Mouse (Mus musculus): ENCODE data around the gene Ogfod2. TPM values are rescaled to one million over a fixed set of nuclear protein-coding genes. Genes with fewer than 3 reads are reported as not detected.

Ogfod2 gene
- total and polyA plus RNA-seq, 2 experiments from 2014 or later = 19.3 to 37.6 TPM

- 37% methylated on average over 5 of the region's 5 CpGs for WGBS
- Histone ChIP-seq H3K9ac (replicated peaks; ENCODE audit: low read depth, low read length) (no peak overlapping the region), H3K27ac (ENCODE audit: low read depth) (no peak overlapping the region), H3K9me3 (replicated peaks; ENCODE audit: control insufficient read depth, low read length) (no peaks in the 10 kb centered on the region), H3K4me3 (ENCODE audit: low read depth, low read length) (no peak overlapping the region), H3K36me3 (replicated peaks; ENCODE audit: control insufficient read depth, insufficient read depth, low read length) (peaks cover 14% of the 10 kb centered on the region; the same call in 1 of the 2 replicates), H3K4me1 (ENCODE audit: control insufficient read depth, insufficient read depth) (peaks cover 16% of the 10 kb centered on the region; the same call in 1 of the 2 replicates), H3K4me2 (ENCODE audit: low read depth, low read length) (no peak overlapping the region), H3K27me3 (ENCODE audit: control insufficient read depth, insufficient read depth, low read length) (no peaks in the 10 kb centered on the region)
- no peak for DNase-seq (ENCODE audit: low spot score)
- TF ChIP-seq EP300 (IDR thresholded peaks at IDR 0.05; ENCODE audit: low read depth) = no peak
- no peak for ATAC-seq (ENCODE audit: insufficient read depth, low read depth)
Observed at GRCm38 (mm10) chr5:124155943-124156342, 43.8 kb downstream of the Ogfod2 start.

DNA sequence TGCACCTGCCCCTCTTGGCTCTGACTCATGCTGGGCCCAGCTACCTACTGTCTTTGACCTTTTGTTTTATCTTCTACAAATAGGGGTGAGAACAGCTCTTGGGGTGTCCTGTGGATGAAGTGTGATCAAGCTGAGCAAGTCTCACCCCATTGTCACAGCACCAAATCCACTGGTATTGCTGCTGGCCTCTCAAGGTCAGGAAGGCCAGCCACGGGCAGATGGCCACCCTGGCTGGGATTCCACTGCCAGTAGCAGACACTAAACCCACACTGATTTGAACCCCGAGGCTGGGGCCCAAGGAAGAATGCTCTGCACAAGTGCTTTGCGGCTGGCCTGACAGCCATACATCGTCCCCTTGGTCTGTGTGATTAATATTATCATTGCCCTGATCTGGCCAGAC is 46.2 kb downstream of the Ogfod2 start:
- 52% methylated on average over 4 of the region's 4 CpGs for WGBS
- H3K4me1 ChIP-seq (ENCODE audit: control insufficient read depth, insufficient read depth) = peaks cover 31% of the 10 kb centered on the region
- peak overlapping the region; percentile 1; the same call in 1 of the 2 replicates for H3K27ac ChIP-seq (ENCODE audit: low read depth)
- H3K9ac ChIP-seq (replicated peaks; ENCODE audit: low read depth, low read length) = no peak overlapping the region
- ATAC-seq (ENCODE audit: insufficient read depth, low read depth) = no peak
- TF ChIP-seq EP300 (IDR thresholded peaks at IDR 0.05; ENCODE audit: low read depth) (no peak), CTCF (IDR thresholded peaks at IDR 0.05; ENCODE audit: low read depth) (no peak)
- H3K27me3 ChIP-seq (ENCODE audit: control insufficient read depth, insufficient read depth, low read length) = no peaks in the 10 kb centered on the region
- no peak for DNase-seq (ENCODE audit: low spot score)
- no peaks in the 10 kb centered on the region for H3K36me3 ChIP-seq (replicated peaks; ENCODE audit: control insufficient read depth, insufficient read depth, low read length)
- H3K4me3 ChIP-seq (ENCODE audit: low read depth, low read length) = no peak overlapping the region
- no peaks in the 10 kb centered on the region for H3K9me3 ChIP-seq (replicated peaks; ENCODE audit: control insufficient read depth, low read length)
- no peak overlapping the region for H3K4me2 ChIP-seq (ENCODE audit: low read depth, low read length)

- H3K4me1 ChIP-seq (ENCODE audit: control insufficient read depth, insufficient read depth) = peaks cover 32% of the 10 kb centered on the region
- TF ChIP-seq EP300 (IDR thresholded peaks at IDR 0.05; ENCODE audit: low read depth) (no peak), CTCF (IDR thresholded peaks at IDR 0.05; ENCODE audit: low read depth) (no peak)
- H3K36me3 ChIP-seq (replicated peaks; ENCODE audit: control insufficient read depth, insufficient read depth, low read length) = no peaks in the 10 kb centered on the region
- no peak overlapping the region for H3K4me3 ChIP-seq (ENCODE audit: low read depth, low read length)
- H3K9me3 ChIP-seq (replicated peaks; ENCODE audit: control insufficient read depth, low read length) = no peaks in the 10 kb centered on the region
- no peak overlapping the region for H3K9ac ChIP-seq (replicated peaks; ENCODE audit: low read depth, low read length)
- no peak overlapping the region for H3K4me2 ChIP-seq (ENCODE audit: low read depth, low read length)
- DNase-seq (ENCODE audit: low spot score) (no peak), ATAC-seq (ENCODE audit: insufficient read depth, low read depth) (no peak)
- H3K27ac ChIP-seq (ENCODE audit: low read depth) = no peak overlapping the region
- no peaks in the 10 kb centered on the region for H3K27me3 ChIP-seq (ENCODE audit: control insufficient read depth, insufficient read depth, low read length)
- WGBS = 52% methylated on average over 7 of the region's 7 CpGs
Observed at GRCm38 (mm10) chr5:124159453-124159852, 47.4 kb downstream of the Ogfod2 start.

GRCm38 (mm10) chr5:124161831-124162230 is 49.7 kb downstream of the Ogfod2 start:
- peak overlapping the region; percentile 60 for H3K27ac ChIP-seq (ENCODE audit: low read depth)
- DNase-seq (ENCODE audit: low spot score) = peak; percentile 69

GRCm38 (mm10) chr5:124162577-124162976 is 50.5 kb downstream of the Ogfod2 start:
- H3K4me1 ChIP-seq (ENCODE audit: control insufficient read depth, insufficient read depth) = peaks cover 54% of the 10 kb centered on the region
- H3K27ac ChIP-seq (ENCODE audit: low read depth) = peak overlapping the region; percentile 60
- TF ChIP-seq EP300 (IDR thresholded peaks at IDR 0.05; ENCODE audit: low read depth) = no peak
- TF ChIP-seq CTCF (IDR thresholded peaks at IDR 0.05; ENCODE audit: low read depth) = peak; percentile 62
- H3K27me3 ChIP-seq (ENCODE audit: control insufficient read depth, insufficient read depth, low read length) = no peaks in the 10 kb centered on the region
- 28% methylated on average over 5 of the region's 5 CpGs for WGBS
- H3K4me2 ChIP-seq (ENCODE audit: low read depth, low read length) = no peak overlapping the region
- peak; percentile 59 for DNase-seq (ENCODE audit: low spot score)
- no peak overlapping the region for H3K9ac ChIP-seq (replicated peaks; ENCODE audit: low read depth, low read length)
- ATAC-seq (ENCODE audit: insufficient read depth, low read depth) = peak; percentile 14; the same call in 1 of the 2 replicates
- no peak overlapping the region for H3K4me3 ChIP-seq (ENCODE audit: low read depth, low read length)
- H3K36me3 ChIP-seq (replicated peaks; ENCODE audit: control insufficient read depth, insufficient read depth, low read length) = no peaks in the 10 kb centered on the region
- H3K9me3 ChIP-seq (replicated peaks; ENCODE audit: control insufficient read depth, low read length) = no peaks in the 10 kb centered on the region

More at GRCm38 (mm10) chr5:124161831-124162230, 49.7 kb downstream of the Ogfod2 start:
- no peak overlapping the region for H3K4me3 ChIP-seq (ENCODE audit: low read depth, low read length)
- peak; percentile 24; the same call in 1 of the 2 replicates for TF ChIP-seq CTCF (IDR thresholded peaks at IDR 0.05; ENCODE audit: low read depth)
- TF ChIP-seq EP300 (IDR thresholded peaks at IDR 0.05; ENCODE audit: low read depth) = no peak
- no peaks in the 10 kb centered on the region for H3K36me3 ChIP-seq (replicated peaks; ENCODE audit: control insufficient read depth, insufficient read depth, low read length)
- ATAC-seq (ENCODE audit: insufficient read depth, low read depth) = peak; percentile 76
- H3K4me1 ChIP-seq (ENCODE audit: control insufficient read depth, insufficient read depth) = peaks cover 48% of the 10 kb centered on the region
- H3K9me3 ChIP-seq (replicated peaks; ENCODE audit: control insufficient read depth, low read length) = no peaks in the 10 kb centered on the region
- H3K9ac ChIP-seq (replicated peaks; ENCODE audit: low read depth, low read length) = no peak overlapping the region
- H3K4me2 ChIP-seq (ENCODE audit: low read depth, low read length) = no peak overlapping the region
- no peaks in the 10 kb centered on the region for H3K27me3 ChIP-seq (ENCODE audit: control insufficient read depth, insufficient read depth, low read length)
- 15% methylated on average over 10 of the region's 10 CpGs for WGBS

GRCm38 (mm10) chr5:124163445-124163844 is 51.3 kb downstream of the Ogfod2 start:
- WGBS = 72% methylated on average over 11 of the region's 11 CpGs
- TF ChIP-seq EP300 (IDR thresholded peaks at IDR 0.05; ENCODE audit: low read depth) (no peak), CTCF (IDR thresholded peaks at IDR 0.05; ENCODE audit: low read depth) (no peak)

More at GRCm38 (mm10) chr5:124163445-124163844, 51.3 kb downstream of the Ogfod2 start:
- Histone ChIP-seq H3K4me3 (ENCODE audit: low read depth, low read length) (no peak overlapping the region), H3K4me1 (ENCODE audit: control insufficient read depth, insufficient read depth) (peaks cover 55% of the 10 kb centered on the region), H3K27me3 (ENCODE audit: control insufficient read depth, insufficient read depth, low read length) (no peaks in the 10 kb centered on the region), H3K9ac (replicated peaks; ENCODE audit: low read depth, low read length) (no peak overlapping the region), H3K36me3 (replicated peaks; ENCODE audit: control insufficient read depth, insufficient read depth, low read length) (no peaks in the 10 kb centered on the region), H3K4me2 (ENCODE audit: low read depth, low read length) (no peak overlapping the region), H3K9me3 (replicated peaks; ENCODE audit: control insufficient read depth, low read length) (no peaks in the 10 kb centered on the region), H3K27ac (ENCODE audit: low read depth) (no peak overlapping the region)
- DNase-seq (ENCODE audit: low spot score) = no peak
- ATAC-seq (ENCODE audit: insufficient read depth, low read depth) = no peak

Other genes starting within 250 kb of the Ogfod2 start
- not detected in 2 replicates for gene Hcar2, start 246.8 kb upstream of the Ogfod2 start, total RNA-seq (2014; rRNA removed; ENCODE audit: low replicate concordance)
- 0.14 TPM in 1 of 2 replicates, not detected in the other for gene Hcar2, start 246.8 kb upstream of the Ogfod2 start, polyA plus RNA-seq (2015; fragmentation: Nextera tagmentation; extraction: Ambion mirVana)
- 5.3 TPM in 1 of 2 replicates, not detected in the other for gene Hcar1, start 232.3 kb upstream of the Ogfod2 start, total RNA-seq (2014; rRNA removed; ENCODE audit: low replicate concordance)
- 0.18 and 0.19 TPM in 2 replicates for gene Hcar1, start 232.3 kb upstream of the Ogfod2 start, polyA plus RNA-seq (2015; fragmentation: Nextera tagmentation; extraction: Ambion mirVana)
- gene Denr, start 205.1 kb upstream of the Ogfod2 start, total RNA-seq (2014; rRNA removed; ENCODE audit: low replicate concordance) = 5.4 and 5.9 TPM in 2 replicates
- 110 and 112 TPM in 2 replicates for gene Denr, start 205.1 kb upstream of the Ogfod2 start, polyA plus RNA-seq (2015; fragmentation: Nextera tagmentation; extraction: Ambion mirVana)
- not detected in 2 replicates for gene Gm43518, start 184.9 kb upstream of the Ogfod2 start, total RNA-seq (2014; rRNA removed; ENCODE audit: low replicate concordance)
- gene Gm43518, start 184.9 kb upstream of the Ogfod2 start, polyA plus RNA-seq (2015; fragmentation: Nextera tagmentation; extraction: Ambion mirVana) = 1.6 and 1.8 TPM in 2 replicates
- 2.0 and 11.5 TPM in 2 replicates for gene Ccdc62, start 181.6 kb upstream of the Ogfod2 start, total RNA-seq (2014; rRNA removed; ENCODE audit: low replicate concordance)
- gene Ccdc62, start 181.6 kb upstream of the Ogfod2 start, polyA plus RNA-seq (2015; fragmentation: Nextera tagmentation; extraction: Ambion mirVana) = 5.8 and 7.0 TPM in 2 replicates
- gene Hip1r, start 138.7 kb upstream of the Ogfod2 start, total RNA-seq (2014; rRNA removed; ENCODE audit: low replicate concordance) = 16.3 and 29.2 TPM in 2 replicates
- 9.3 and 11.9 TPM in 2 replicates for gene Hip1r, start 138.7 kb upstream of the Ogfod2 start, polyA plus RNA-seq (2015; fragmentation: Nextera tagmentation; extraction: Ambion mirVana)
- gene Vps37b, start 80.0 kb upstream of the Ogfod2 start, total RNA-seq (2014; rRNA removed; ENCODE audit: low replicate concordance) = 51.4 and 59.6 TPM in 2 replicates
- gene Vps37b, start 80.0 kb upstream of the Ogfod2 start, polyA plus RNA-seq (2015; fragmentation: Nextera tagmentation; extraction: Ambion mirVana) = 44.5 and 55.7 TPM in 2 replicates
- gene Abcb9, start 16.5 kb upstream of the Ogfod2 start, total RNA-seq (2014; rRNA removed; ENCODE audit: low replicate concordance) = 1.8 and 5.4 TPM in 2 replicates
- 2.3 and 3.0 TPM in 2 replicates for gene Abcb9, start 16.5 kb upstream of the Ogfod2 start, polyA plus RNA-seq (2015; fragmentation: Nextera tagmentation; extraction: Ambion mirVana)
- gene Arl6ip4, start 3.8 kb downstream of the Ogfod2 start, total RNA-seq (2014; rRNA removed; ENCODE audit: low replicate concordance) = 12.2 and 18.0 TPM in 2 replicates
- gene Arl6ip4, start 3.8 kb downstream of the Ogfod2 start, polyA plus RNA-seq (2015; fragmentation: Nextera tagmentation; extraction: Ambion mirVana) = 70.7 and 76.9 TPM in 2 replicates
- gene Pitpnm2, start 137.5 kb downstream of the Ogfod2 start, total RNA-seq (2014; rRNA removed; ENCODE audit: low replicate concordance) = 17.1 and 28.6 TPM in 2 replicates
- 3.1 and 3.2 TPM in 2 replicates for gene Pitpnm2, start 137.5 kb downstream of the Ogfod2 start, polyA plus RNA-seq (2015; fragmentation: Nextera tagmentation; extraction: Ambion mirVana)
- gene Mphosph9, start 215.7 kb downstream of the Ogfod2 start, total RNA-seq (2014; rRNA removed; ENCODE audit: low replicate concordance) = 10.5 and 12.2 TPM in 2 replicates
- gene Mphosph9, start 215.7 kb downstream of the Ogfod2 start, polyA plus RNA-seq (2015; fragmentation: Nextera tagmentation; extraction: Ambion mirVana) = 4.4 and 5.3 TPM in 2 replicates
- gene 2810006K23Rik, start 215.8 kb downstream of the Ogfod2 start, total RNA-seq (2014; rRNA removed; ENCODE audit: low replicate concordance) = 13.2 and 20.0 TPM in 2 replicates
- gene 2810006K23Rik, start 215.8 kb downstream of the Ogfod2 start, polyA plus RNA-seq (2015; fragmentation: Nextera tagmentation; extraction: Ambion mirVana) = 12.4 and 14.9 TPM in 2 replicates